ENCODE assay signal across 9 mouse cellular contexts in the genomic region with DNA sequence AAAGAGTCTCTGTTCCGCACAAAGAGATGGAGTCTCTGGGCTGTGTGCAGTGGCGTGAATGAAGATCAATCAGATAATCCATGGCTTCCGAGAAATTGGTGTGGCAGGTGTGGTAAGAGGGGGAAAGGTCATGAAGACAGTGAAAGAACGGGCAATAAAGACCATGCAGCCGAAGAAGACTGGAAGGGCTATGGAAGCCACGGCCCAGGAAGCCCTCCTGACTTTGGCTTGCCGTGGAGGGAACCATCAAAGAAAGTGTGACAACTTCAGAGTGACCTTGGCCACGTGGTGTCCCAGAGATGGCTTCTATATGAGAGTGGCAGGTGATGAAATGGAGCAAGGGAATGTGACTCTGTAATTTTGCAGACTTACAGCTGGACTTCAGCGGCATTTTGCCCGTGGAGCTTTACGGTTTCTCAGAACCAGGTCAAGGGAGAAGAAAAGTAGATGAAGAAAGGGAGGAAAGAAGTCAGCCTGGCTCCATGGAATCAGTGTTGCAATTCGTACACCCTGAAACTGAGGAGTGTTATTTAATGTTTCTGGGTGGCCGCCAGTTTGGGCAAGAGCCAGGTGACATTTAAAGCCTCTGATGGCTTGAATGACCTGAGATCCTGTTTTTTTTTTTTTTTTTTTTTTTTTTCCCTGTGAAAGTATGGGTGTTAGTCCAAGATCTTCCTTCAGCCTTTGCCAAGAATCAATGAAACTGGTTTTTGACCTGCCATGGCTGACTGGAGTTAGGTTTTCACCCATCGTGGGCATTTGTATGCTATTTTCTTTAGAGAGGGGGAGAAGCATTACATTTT.
A peak's percentile ranks its signal among the peaks of the same experiment; 100 is the strongest.
DNase-seq lines count a peak whose midpoint lies in the region; ATAC-seq and TF ChIP-seq lines count a peak whose summit lies in the region.
"Had no signal": no experiment of that assay in that cellular context is flagged by ENCODE, and none has a peak within 500 bp of the region (broad histone marks: within the 10 kb centered on the region; RNA-seq: fewer than 3 reads in every experiment).

No protein-coding gene starts in this region.

- H3K79me2 ChIP-seq in liver, adult 2 months (ENCODE audit: control insufficient read depth, insufficient read depth, low read length): no peaks in the 10 kb centered on the region

- H3K36me3 ChIP-seq in liver, adult 2 months (ENCODE audit: control insufficient read depth, insufficient read depth, low read length): no peaks in the 10 kb centered on the region
- H3K36me3 ChIP-seq in small intestine, adult 2 months (ENCODE audit: control insufficient read depth, insufficient read depth, low read length): no peaks in the 10 kb centered on the region
- H3K36me3 ChIP-seq in hindbrain, embryonic 16.5 days (ENCODE audit: control insufficient read depth, insufficient read depth, low read length): no peaks in the 10 kb centered on the region
- no peaks in the 10 kb centered on the region for H3K36me3 ChIP-seq in midbrain, embryonic 10.5 days

- 19% methylated on average over 14 of the region's 14 CpGs for WGBS in liver, adult 2 months
- WGBS in small intestine, adult 2 months: 36% methylated on average over 14 of the region's 14 CpGs
- WGBS in hindbrain, embryonic 16.5 days: 78% methylated on average over 14 of the region's 14 CpGs
- 75% methylated on average over 14 of the region's 14 CpGs for WGBS in midbrain, embryonic 10.5 days

- peaks cover 35% of the 10 kb centered on the region for H3K4me1 ChIP-seq in liver, adult 2 months (ENCODE audit: control insufficient read depth, insufficient read depth, low read length)
- peaks cover 26% of the 10 kb centered on the region; the same call in 1 of the 2 replicates for H3K4me1 ChIP-seq in small intestine, adult 2 months (ENCODE audit: control insufficient read depth, insufficient read depth, insufficient read length, low read length)
- no peaks in the 10 kb centered on the region for H3K4me1 ChIP-seq in hindbrain, embryonic 16.5 days (ENCODE audit: control insufficient read depth, insufficient read depth, low read depth, low read length)
- peaks cover 18% of the 10 kb centered on the region; the same call in 1 of the 2 replicates for H3K4me1 ChIP-seq in midbrain, embryonic 10.5 days

- TF ChIP-seq POLR2A in liver, adult 2 months (IDR thresholded peaks at IDR 0.05; ENCODE audit: extremely low read depth, insufficient read depth, low read length): no peak
- no peak for TF ChIP-seq POLR2A in small intestine, adult 2 months (IDR thresholded peaks at IDR 0.05; ENCODE audit: low read depth, low read length)

- H3K9ac ChIP-seq in liver, adult 2 months (ENCODE audit: low read depth, low read length): peak overlapping the region; percentile 61
- H3K9ac ChIP-seq in hindbrain, embryonic 16.5 days (ENCODE audit: low read depth, low read length): no peak overlapping the region

- no peak overlapping the region for H3K4me2 ChIP-seq in hindbrain, embryonic 16.5 days (ENCODE audit: low read length)

- TF ChIP-seq CTCF in liver, adult 2 months (IDR thresholded peaks at IDR 0.05; ENCODE audit: low read depth, low read length): no peak
- no peak for TF ChIP-seq CTCF in small intestine, adult 2 months (IDR thresholded peaks at IDR 0.05; ENCODE audit: extremely low read depth, insufficient read length, insufficient replicate concordance, low read depth, low read length)

- no peaks in the 10 kb centered on the region for H3K9me3 ChIP-seq in hindbrain, embryonic 16.5 days (ENCODE audit: control insufficient read depth, low read length)
- no peaks in the 10 kb centered on the region for H3K9me3 ChIP-seq in midbrain, embryonic 10.5 days (replicated peaks)

- no peaks in the 10 kb centered on the region for H3K27me3 ChIP-seq in liver, adult 2 months (ENCODE audit: control insufficient read depth, insufficient read depth, low read length)
- no peaks in the 10 kb centered on the region for H3K27me3 ChIP-seq in small intestine, adult 2 months (ENCODE audit: control insufficient read depth, insufficient read depth, low read length)
- H3K27me3 ChIP-seq in hindbrain, embryonic 16.5 days (replicated peaks; ENCODE audit: control insufficient read depth, insufficient read depth, low read length): no peaks in the 10 kb centered on the region
- H3K27me3 ChIP-seq in midbrain, embryonic 10.5 days (ENCODE audit: low read depth, poor library complexity, severe bottlenecking): no peaks in the 10 kb centered on the region

- DNase-seq in liver, adult 2 months (ENCODE audit: extremely low read depth, low read depth, low spot score): peak; percentile 95
- no peak for DNase-seq in liver
- peak; percentile 70 for DNase-seq in gonadal fat pad, adult 2 months (ENCODE audit: low read depth)
- peak; percentile 69 for DNase-seq in kidney, postnatal 14 days
- no peak for DNase-seq in midbrain, embryonic 10.5 days (ENCODE audit: low spot score)
- DNase-seq in frontal cortex, postnatal 36 days (ENCODE audit: low spot score in 2 of 2): no peak

- H3K4me3 ChIP-seq in liver, adult 2 months (ENCODE audit: insufficient read depth, low read depth, low read length): peak overlapping the region; percentile 38
- peak overlapping the region; percentile 38; the same call in 1 of the 2 replicates for H3K4me3 ChIP-seq in small intestine, adult 2 months (ENCODE audit: low read depth, low read length)
- no peak overlapping the region for H3K4me3 ChIP-seq in hindbrain, embryonic 16.5 days (ENCODE audit: low read length)
- no peak overlapping the region for H3K4me3 ChIP-seq in midbrain, embryonic 10.5 days

- ATAC-seq in hindbrain, embryonic 16.5 days: no peak
- ATAC-seq: hindbrain, postnatal 0 days had no signal

- H3K27ac ChIP-seq in liver, adult 2 months (replicated peaks; ENCODE audit: insufficient read depth, low read depth, low read length): peak overlapping the region; percentile 99
- H3K27ac ChIP-seq in small intestine, adult 2 months (ENCODE audit: insufficient read depth, low read depth, low read length): peak overlapping the region; percentile 68; the same call in 1 of the 2 replicates
- H3K27ac ChIP-seq in hindbrain, embryonic 16.5 days (ENCODE audit: low read depth, low read length): no peak overlapping the region
- H3K27ac ChIP-seq in midbrain, embryonic 10.5 days (replicated peaks): no peak overlapping the region
- H3K27ac ChIP-seq: hindbrain, postnatal 0 days had no signal

Comparison
In these comparisons a context has a peak if more than half of its experiments do, and no peak if none do; other contexts are left out.
1. DNase-seq: peak in liver, adult 2 months (single experiment), gonadal fat pad, adult 2 months (single experiment) and kidney, postnatal 14 days (single experiment); none in liver (single experiment), midbrain, embryonic 10.5 days (single experiment) and frontal cortex, postnatal 36 days (0 of 2).
2. H3K27ac ChIP-seq: peak in liver, adult 2 months (single experiment) and small intestine, adult 2 months (single experiment); none in hindbrain, embryonic 16.5 days (single experiment) and midbrain, embryonic 10.5 days (single experiment).
3. H3K4me3 ChIP-seq: peak in liver, adult 2 months (single experiment) and small intestine, adult 2 months (single experiment); none in hindbrain, embryonic 16.5 days (single experiment) and midbrain, embryonic 10.5 days (single experiment).